Mouse (Mus musculus) hindbrain, embryonic 12.5 days (tissue): ENCODE data around the gene Usf1. TPM values are rescaled to one million over a fixed set of nuclear protein-coding genes. Genes with fewer than 3 reads are reported as not detected.
A peak's percentile ranks its signal among the peaks of the same experiment; 100 is the strongest.

ENCODE experiments used
- ATAC-seq: fragments of 200-750 bp; cut with Nextera tagmentation; 2 replicates; pipeline ENCODE4 v1.8.0; 2017; ENCODE audit warnings: moderate TSS enrichment; ENCODE audit not compliant: low FRiP score
- H3K27ac ChIP-seq: fragments of 300-500 bp; sonication (generic); 2 replicates; pipeline ENCODE4 v1.5.1; 2016; ENCODE audit warnings: mild to moderate bottlenecking
- H3K27me3 ChIP-seq: fragments of 300-500 bp; sonication (generic); 2 replicates; pipeline ENCODE4 v1.6.1; 2016; ENCODE audit warnings: mild to moderate bottlenecking
- H3K36me3 ChIP-seq: fragments of 300-500 bp; sonication (generic); 2 replicates; pipeline ENCODE4 v1.6.1; 2016; ENCODE audit warnings: mild to moderate bottlenecking
- H3K4me1 ChIP-seq: fragments of 300-500 bp; sonication (generic); 2 replicates; pipeline ENCODE4 v1.6.1; 2016
- H3K4me2 ChIP-seq: fragments of 300-500 bp; sonication (generic); replicated peaks from 2 replicates; pipeline ENCODE4 v1.6.1; 2016; ENCODE audit warnings: mild to moderate bottlenecking
- H3K4me3 ChIP-seq: fragments of 300-500 bp; sonication (generic); 2 replicates; pipeline ENCODE4 v1.5.1; 2016; ENCODE audit warnings: mild to moderate bottlenecking
- H3K9ac ChIP-seq: fragments of 300-500 bp; sonication (generic); 2 replicates; pipeline ENCODE4 v1.6.1; 2016; ENCODE audit warnings: mild to moderate bottlenecking, moderate library complexity
- H3K9me3 ChIP-seq: fragments of 300-500 bp; sonication (generic); replicated peaks from 2 replicates; pipeline ENCODE4 v1.6.1; 2016; ENCODE audit warnings: mild to moderate bottlenecking
- WGBS: fragments of 180-500 bp; shearing (Covaris S2); methylation state at CpG from one replicate; pipeline ENCODE4 v1.1.7; 2016; 5-methylcytosine and 5-hydroxymethylcytosine counted together
- polyA plus RNA-seq: library from polyadenylated mRNA; unstranded; fragments of >200 nt; fragmentation: Nextera tagmentation; extraction: Ambion mirVana; gene quantifications from 2 replicates; pipeline ENCODE4 v1.2.1, GENCODE M21; 2016

Gene Usf1
- polyA plus RNA-seq, 1 experiment from 2014 or later: 175 TPM

GRCm38 (mm10) chr1:171388376-171389102 lies 22.6 kb upstream of the Usf1 start, which contains the start of gene Arhgap30:
TSS of gene Arhgap30 (plus strand) at chr1:171388954.
- Histone ChIP-seq H3K36me3 (no peaks in the 10 kb centered on the region), H3K27ac (no peak within 1 kb of the TSS), H3K4me2 (no peak within 1 kb of the TSS), H3K9ac (no peak within 1 kb of the TSS), H3K9me3 (no peaks in the 10 kb centered on the region), H3K4me1 (no peaks in the 10 kb centered on the region), H3K27me3 (peaks cover under 1% of the 10 kb centered on the region; the same call in 1 of the 2 replicates), H3K4me3 (no peak within 1 kb of the TSS)
- ATAC-seq: no peak
- 84% methylated on average over 15 of the region's 15 CpGs for WGBS

GRCm38 (mm10) chr1:171390101-171390500 lies 21.0 kb upstream of the Usf1 start:
- no peak overlapping the region for H3K4me2 ChIP-seq
- no peaks in the 10 kb centered on the region for H3K27me3 ChIP-seq
- no peaks in the 10 kb centered on the region for H3K36me3 ChIP-seq
- WGBS: 79% methylated on average over 4 of the region's 4 CpGs
- no peak overlapping the region for H3K27ac ChIP-seq
- no peaks in the 10 kb centered on the region for H3K4me1 ChIP-seq
- no peak overlapping the region for H3K4me3 ChIP-seq
- no peak overlapping the region for H3K9ac ChIP-seq
- no peak for ATAC-seq
- no peaks in the 10 kb centered on the region for H3K9me3 ChIP-seq

- Histone ChIP-seq H3K27ac (no peak overlapping the region), H3K36me3 (no peaks in the 10 kb centered on the region), H3K4me2 (no peak overlapping the region), H3K9ac (no peak overlapping the region), H3K27me3 (peaks cover 9% of the 10 kb centered on the region), H3K9me3 (no peaks in the 10 kb centered on the region), H3K4me1 (no peaks in the 10 kb centered on the region), H3K4me3 (no peak overlapping the region)
- no peak for ATAC-seq
- WGBS: 86% methylated on average over 4 of the region's 4 CpGs
Measured at GRCm38 (mm10) chr1:171401821-171402220, 9.3 kb upstream of the Usf1 start.

- Histone ChIP-seq H3K4me3 (no peak overlapping the region), H3K9ac (no peak overlapping the region), H3K4me1 (no peaks in the 10 kb centered on the region), H3K9me3 (no peaks in the 10 kb centered on the region), H3K27me3 (peaks cover 16% of the 10 kb centered on the region), H3K27ac (no peak overlapping the region), H3K4me2 (no peak overlapping the region), H3K36me3 (no peaks in the 10 kb centered on the region)
- ATAC-seq: no peak
- 89% methylated on average over 9 of the region's 9 CpGs for WGBS
Measured at GRCm38 (mm10) chr1:171402991-171403390, 8.1 kb upstream of the Usf1 start.

GRCm38 (mm10) chr1:171407263-171407662 lies 3.9 kb upstream of the Usf1 start:
- Histone ChIP-seq H3K4me2 (no peak overlapping the region), H3K4me1 (no peaks in the 10 kb centered on the region), H3K9me3 (no peaks in the 10 kb centered on the region), H3K27me3 (peaks cover 27% of the 10 kb centered on the region), H3K4me3 (no peak overlapping the region), H3K9ac (no peak overlapping the region), H3K27ac (no peak overlapping the region), H3K36me3 (no peaks in the 10 kb centered on the region)
- ATAC-seq: no peak
- 77% methylated on average over 5 of the region's 5 CpGs for WGBS

GRCm38 (mm10) chr1:171410231-171410630 lies 882 bp upstream of the Usf1 start:
- WGBS: 98% methylated on average over 1 of the region's 1 CpGs
- Histone ChIP-seq H3K27ac (no peak overlapping the region), H3K36me3 (peaks cover 2% of the 10 kb centered on the region), H3K9ac (no peak overlapping the region), H3K4me3 (no peak overlapping the region), H3K4me1 (peaks cover 19% of the 10 kb centered on the region), H3K9me3 (no peaks in the 10 kb centered on the region), H3K27me3 (peaks cover 27% of the 10 kb centered on the region), H3K4me2 (no peak overlapping the region)
- no peak for ATAC-seq

GRCm38 (mm10) chr1:171411492-171411941 lies 404 bp downstream of the Usf1 start:
- WGBS: under 1% methylated on average over 39 of the region's 39 CpGs
- Histone ChIP-seq H3K4me2 (peak overlapping the region; percentile 55), H3K9ac (peak overlapping the region; percentile 100), H3K4me1 (peaks cover 19% of the 10 kb centered on the region), H3K36me3 (peaks cover 15% of the 10 kb centered on the region), H3K4me3 (peak overlapping the region; percentile 98), H3K27me3 (peaks cover 22% of the 10 kb centered on the region), H3K9me3 (no peaks in the 10 kb centered on the region), H3K27ac (peak overlapping the region; percentile 92)
- ATAC-seq: peak; percentile 81

GRCm38 (mm10) chr1:171412001-171412441 lies 908 bp downstream of the Usf1 start:
- peak; percentile 65 for ATAC-seq
- WGBS: under 1% methylated on average over 20 of the region's 20 CpGs

GRCm38 (mm10) chr1:171412446-171412845 lies 1.3 kb downstream of the Usf1 start:
- Histone ChIP-seq H3K9ac (peak overlapping the region; percentile 100), H3K4me3 (peak overlapping the region; percentile 98), H3K9me3 (no peaks in the 10 kb centered on the region), H3K27ac (peak overlapping the region; percentile 92), H3K4me2 (peak overlapping the region; percentile 55), H3K36me3 (peaks cover 24% of the 10 kb centered on the region), H3K27me3 (peaks cover 18% of the 10 kb centered on the region), H3K4me1 (peaks cover 19% of the 10 kb centered on the region)
- WGBS: 33% methylated on average over 3 of the region's 3 CpGs
- no peak for ATAC-seq

More at GRCm38 (mm10) chr1:171412001-171412441, 908 bp downstream of the Usf1 start:
- Histone ChIP-seq H3K9me3 (no peaks in the 10 kb centered on the region), H3K27me3 (peaks cover 21% of the 10 kb centered on the region), H3K4me2 (peak overlapping the region; percentile 55), H3K27ac (peak overlapping the region; percentile 92), H3K9ac (peak overlapping the region; percentile 100), H3K4me1 (peaks cover 19% of the 10 kb centered on the region), H3K4me3 (peak overlapping the region; percentile 98), H3K36me3 (peaks cover 20% of the 10 kb centered on the region)

GRCm38 (mm10) chr1:171413608-171414007 lies 2.5 kb downstream of the Usf1 start:
- 77% methylated on average over 8 of the region's 8 CpGs for WGBS
- H3K27ac ChIP-seq: no peak overlapping the region
- no peak overlapping the region for H3K9ac ChIP-seq
- ATAC-seq: no peak
- no peak overlapping the region for H3K4me2 ChIP-seq
- H3K4me3 ChIP-seq: peak overlapping the region; percentile 98; the same call in 1 of the 2 replicates
- peaks cover 8% of the 10 kb centered on the region for H3K27me3 ChIP-seq
- no peaks in the 10 kb centered on the region for H3K9me3 ChIP-seq
- H3K36me3 ChIP-seq: peaks cover 35% of the 10 kb centered on the region
- H3K4me1 ChIP-seq: peaks cover 19% of the 10 kb centered on the region

- ATAC-seq: peak; percentile 2; the same call in 1 of the 2 replicates
- no peak within 1 kb of the TSS for H3K4me2 ChIP-seq
- peak within 1 kb of the TSS; percentile 1; the same call in 1 of the 2 replicates for H3K9ac ChIP-seq
- peaks cover 58% of the 10 kb centered on the region for H3K36me3 ChIP-seq
- no peaks in the 10 kb centered on the region for H3K9me3 ChIP-seq
- H3K27me3 ChIP-seq: no peaks in the 10 kb centered on the region
- H3K27ac ChIP-seq: peak within 1 kb of the TSS; percentile 36; the same call in 1 of the 2 replicates
- 90% methylated on average over 5 of the region's 5 CpGs for WGBS
- no peak within 1 kb of the TSS for H3K4me3 ChIP-seq
- H3K4me1 ChIP-seq: peaks cover 14% of the 10 kb centered on the region
Measured at GRCm38 (mm10) chr1:171418660-171419059, 7.5 kb downstream of the Usf1 start, which contains the start of gene Tstd1. TSS of gene Tstd1 (plus strand) at chr1:171418872.

- Histone ChIP-seq H3K27ac (peak overlapping the region; percentile 36; the same call in 1 of the 2 replicates), H3K4me3 (no peak overlapping the region), H3K9ac (peak overlapping the region; percentile 1; the same call in 1 of the 2 replicates), H3K27me3 (no peaks in the 10 kb centered on the region), H3K9me3 (no peaks in the 10 kb centered on the region), H3K4me2 (no peak overlapping the region), H3K4me1 (peaks cover 7% of the 10 kb centered on the region), H3K36me3 (peaks cover 58% of the 10 kb centered on the region)
- WGBS: 58% methylated on average over 12 of the region's 12 CpGs
- peak; percentile 59 for ATAC-seq
Measured at GRCm38 (mm10) chr1:171419291-171419882, 8.3 kb downstream of the Usf1 start.
